Mouse (Mus musculus) thymus, postnatal 4 days (tissue): ENCODE measurements around the gene Psmb3.
"Not testable (repeated sequence)": the region's sequence is repeated elsewhere in the genome, so short reads cannot be mapped to it uniquely, and the experiment has no call there.

Experiments
- DNase-seq: peaks from one replicate; pipeline ENCODE4 v3.0.0; 2021

Gene Psmb3

DNA sequence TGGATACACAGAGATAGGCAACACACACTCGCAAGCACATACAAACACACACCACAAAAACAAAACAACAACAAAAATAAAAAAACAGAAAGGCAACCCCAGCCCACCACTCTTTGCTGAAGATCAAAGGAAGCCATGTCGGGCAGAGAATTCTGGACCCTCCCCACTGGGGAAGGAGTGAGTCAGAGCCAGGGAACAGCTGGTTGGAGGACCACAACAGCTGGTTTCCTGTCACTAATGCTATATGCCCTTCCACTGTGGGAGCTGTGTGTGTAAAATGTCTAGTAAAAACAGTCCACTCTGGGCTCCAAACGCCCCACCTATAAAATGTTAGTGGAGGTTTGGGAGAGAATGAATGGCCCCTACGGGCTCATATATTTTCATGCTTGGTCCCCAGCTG lies 18.1 kb downstream of the Psmb3 start:
- no peak for DNase-seq

DNA sequence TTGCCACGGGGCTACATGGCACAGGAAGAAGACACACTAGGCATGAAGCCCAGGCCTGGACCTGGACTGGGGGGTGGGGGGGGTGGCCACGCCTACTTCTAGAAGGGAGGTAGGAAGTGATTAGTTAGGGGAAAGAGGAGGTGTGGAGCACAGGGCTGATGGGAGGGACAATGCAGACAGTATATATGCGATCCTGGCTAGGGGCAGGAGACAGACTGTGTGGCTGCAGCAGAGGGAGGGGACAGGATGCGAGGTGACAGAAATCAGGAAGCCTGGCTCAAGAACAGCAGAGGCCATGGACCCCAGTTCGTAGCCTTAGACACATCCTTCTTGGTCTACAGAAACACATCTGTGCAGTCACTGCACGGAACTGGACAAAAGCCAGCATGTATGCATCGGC lies 20.5 kb downstream of the Psmb3 start:
- no peak for DNase-seq

DNA sequence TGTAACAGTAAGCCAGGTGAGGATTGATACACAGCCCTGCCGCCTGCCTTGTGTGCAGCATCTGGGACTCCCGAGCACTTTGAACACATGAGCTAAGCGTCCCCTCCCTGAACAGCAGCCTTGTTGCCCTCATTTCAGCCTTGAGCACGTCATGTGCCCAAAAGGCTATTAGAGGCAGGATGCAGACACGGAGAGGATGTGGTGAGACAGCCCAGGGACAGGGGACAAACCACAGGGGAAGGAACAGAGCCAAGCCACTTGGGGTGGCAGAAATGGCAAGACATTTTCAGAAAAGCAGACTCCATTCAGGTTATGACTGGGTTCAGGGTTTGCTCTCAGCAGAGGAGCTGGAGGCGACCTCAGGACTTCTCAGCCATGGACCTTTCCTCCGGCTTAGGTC lies 25.1 kb downstream of the Psmb3 start:
- DNase-seq, result peak; percentile 39

DNA sequence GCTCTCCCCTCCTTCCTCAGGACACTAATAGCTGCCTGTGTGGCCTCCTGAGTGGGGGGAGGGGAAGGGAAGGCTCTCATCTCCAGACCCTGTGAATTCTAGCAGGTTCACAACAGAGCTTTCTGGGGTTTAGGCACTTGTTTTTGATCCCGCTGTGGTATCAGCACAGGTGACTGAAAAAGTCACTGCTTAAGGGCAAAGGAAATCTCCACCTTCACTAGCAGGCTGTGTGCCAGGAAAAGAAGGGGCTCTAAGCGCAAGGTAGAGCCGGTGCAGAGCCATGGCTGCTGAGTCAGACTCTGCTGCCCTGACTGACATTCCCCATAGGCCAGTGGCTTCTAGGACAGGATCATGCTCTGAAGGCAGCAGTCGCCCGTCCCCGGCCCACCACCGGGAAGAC lies 25.5 kb downstream of the Psmb3 start:
- DNase-seq, result peak; percentile 31

DNA sequence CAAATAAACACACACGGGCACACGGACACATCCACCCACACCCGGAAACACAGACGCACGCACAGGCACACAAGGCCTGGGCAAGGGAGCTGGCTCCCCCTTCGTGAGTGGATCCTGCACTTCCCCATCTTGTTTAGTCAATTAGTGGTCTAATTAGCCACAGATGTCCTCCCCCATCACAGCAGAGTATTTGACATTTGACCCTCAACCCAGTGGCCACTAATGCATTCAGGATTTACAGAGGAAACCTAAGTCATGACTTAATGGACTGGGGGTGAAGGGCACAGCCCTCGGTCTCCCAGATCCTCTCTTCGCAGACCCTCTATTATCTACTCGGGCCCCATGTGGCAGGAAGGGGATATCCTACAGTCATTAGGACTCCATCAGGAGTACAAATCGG lies 30.5 kb downstream of the Psmb3 start:
- no peak for DNase-seq

- DNase-seq, result not testable (repeated sequence)
These were observed 31.6 kb downstream of the Psmb3 start for GRCm38 (mm10) chr11:97734810-97735209.

DNA sequence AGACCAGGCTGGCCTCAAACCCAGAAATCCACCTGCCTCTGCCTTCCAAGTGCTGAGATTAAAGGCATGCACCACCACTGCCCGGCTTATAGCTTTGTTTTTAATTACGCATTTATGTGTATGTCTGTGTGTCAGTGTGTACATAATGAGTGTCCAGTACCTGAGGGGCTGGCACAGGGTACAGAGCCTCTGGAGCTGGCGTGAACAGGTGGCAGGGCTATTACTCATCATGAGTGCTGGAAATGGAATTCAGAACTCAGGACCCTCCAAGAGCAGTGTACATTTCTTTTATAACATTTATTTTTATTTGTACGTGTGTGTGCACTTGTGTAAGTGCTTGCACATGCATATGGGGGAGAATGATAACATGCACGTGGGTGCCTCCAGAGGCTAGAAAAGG lies 33.4 kb downstream of the Psmb3 start:
- no peak for DNase-seq

DNA sequence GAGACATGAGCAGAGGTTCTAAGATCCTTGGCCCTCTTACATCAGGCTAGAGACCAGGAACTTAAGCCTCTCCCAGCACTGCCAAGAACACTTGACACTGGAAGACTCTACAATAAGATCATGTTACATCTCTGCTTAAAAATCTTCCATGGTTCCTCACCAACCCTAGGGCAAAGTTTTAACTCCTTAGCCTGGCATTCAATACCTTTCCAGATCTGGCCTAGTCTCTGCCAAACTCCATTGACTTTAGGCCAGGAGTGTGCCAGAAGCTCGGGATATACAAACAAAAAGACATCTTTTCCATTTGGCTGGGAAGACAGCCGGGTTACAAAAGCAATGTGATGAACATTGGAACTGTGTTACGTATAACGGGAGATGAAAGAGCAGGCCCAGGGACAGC lies 34.4 kb downstream of the Psmb3 start:
- DNase-seq, result no peak

GRCm38 (mm10) chr11:97738703-97739102 lies 35.5 kb downstream of the Psmb3 start:
- DNase-seq, result peak; percentile 68

- DNase-seq, result peak; percentile 48
These were observed 36.0 kb downstream of the Psmb3 start for GRCm38 (mm10) chr11:97739155-97739554.

- DNase-seq, result peak; percentile 52
These were observed 37.0 kb downstream of the Psmb3 start for GRCm38 (mm10) chr11:97740190-97740589.

GRCm38 (mm10) chr11:97742157-97742556 lies 39.0 kb downstream of the Psmb3 start:
- DNase-seq, result no peak

DNA sequence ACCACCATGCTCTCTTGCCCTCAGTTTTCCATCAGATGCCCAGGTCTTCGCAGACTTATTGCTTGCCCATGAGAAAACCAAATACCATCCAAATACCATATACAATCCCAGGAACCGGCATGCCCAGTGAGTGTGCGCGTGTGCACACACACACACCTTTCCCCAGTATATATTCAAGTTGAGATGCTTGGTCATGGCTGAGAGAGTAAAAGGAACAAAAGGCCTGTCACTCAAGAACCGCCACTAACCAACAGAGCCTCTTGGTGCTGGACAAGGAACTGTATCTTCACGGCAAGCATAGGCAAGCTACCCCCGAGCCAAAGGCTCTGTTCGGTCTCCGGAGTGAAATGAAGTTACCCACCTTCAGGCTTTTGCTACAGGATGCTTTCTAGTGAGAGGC lies 39.4 kb downstream of the Psmb3 start:
- DNase-seq, result no peak

DNA sequence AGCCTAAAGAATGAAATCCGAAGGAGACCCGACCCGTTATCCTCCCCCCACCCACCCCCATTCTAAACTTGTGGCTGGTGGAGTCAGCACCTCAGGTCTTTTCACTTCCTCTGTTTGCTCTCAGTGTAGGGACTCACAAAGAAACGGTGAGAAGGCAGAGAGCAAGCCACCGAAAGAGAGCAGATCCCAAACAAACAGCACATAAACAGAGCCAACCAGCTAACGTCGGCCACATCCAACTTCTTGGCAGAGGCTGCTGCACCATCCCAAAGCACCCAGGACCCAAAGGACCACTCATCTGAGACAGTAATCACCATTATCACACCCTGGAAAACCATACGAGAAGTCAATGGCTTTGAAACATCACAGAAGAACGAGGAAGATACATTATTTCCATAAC lies 40.2 kb downstream of the Psmb3 start:
- peak; percentile 44 for DNase-seq

- DNase-seq, result no peak
These were observed 41.0 kb downstream of the Psmb3 start, which contains the start of gene Pip4k2b for GRCm38 (mm10) chr11:97744063-97744717. Gene Pip4k2b, minus strand, starts transcription at chr11:97744704.

GRCm38 (mm10) chr11:97744718-97745330 lies 41.6 kb downstream of the Psmb3 start:
- DNase-seq, result peak; percentile 99

DNA sequence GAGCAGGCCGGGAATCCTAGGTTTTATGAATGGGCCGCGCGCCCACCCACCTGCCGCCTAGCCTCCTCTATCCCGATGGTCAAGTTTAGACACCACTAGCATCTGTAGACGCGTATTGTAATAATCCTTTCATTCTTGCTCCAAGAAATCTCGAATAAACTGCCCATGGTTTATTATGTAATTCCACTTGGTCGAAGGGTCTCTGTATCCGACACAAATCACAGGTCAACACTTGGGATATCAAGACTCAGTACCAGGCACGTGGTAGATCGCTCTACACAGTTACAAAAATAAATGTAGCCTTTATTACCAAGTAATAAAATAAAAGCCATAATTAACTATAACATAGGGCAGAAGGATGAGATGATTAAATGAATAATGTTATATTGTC lies 42.1 kb downstream of the Psmb3 start:
- no peak for DNase-seq

DNA sequence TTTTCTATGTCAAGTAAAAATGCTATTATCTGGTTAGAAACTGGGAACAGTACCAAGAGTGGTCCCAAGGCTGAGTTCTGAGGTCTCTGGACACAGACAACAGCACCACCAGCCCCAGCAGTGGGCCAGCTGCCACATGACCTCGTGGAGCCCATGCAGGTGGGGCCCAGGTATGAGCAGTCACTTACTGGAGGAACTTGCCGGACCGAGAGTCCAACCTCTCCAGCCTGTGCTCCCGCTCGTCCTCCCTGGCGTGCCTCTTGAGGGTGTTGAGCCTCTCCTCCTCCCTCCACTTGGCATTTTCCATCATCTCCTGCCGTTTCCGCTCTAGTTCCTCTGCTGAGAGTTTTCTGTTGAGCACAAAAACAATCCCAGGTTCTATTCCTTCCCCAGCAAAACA lies 44.6 kb downstream of the Psmb3 start:
- no peak for DNase-seq

- DNase-seq, result no peak
These were observed 45.3 kb downstream of the Psmb3 start for GRCm38 (mm10) chr11:97748496-97748895.

DNA sequence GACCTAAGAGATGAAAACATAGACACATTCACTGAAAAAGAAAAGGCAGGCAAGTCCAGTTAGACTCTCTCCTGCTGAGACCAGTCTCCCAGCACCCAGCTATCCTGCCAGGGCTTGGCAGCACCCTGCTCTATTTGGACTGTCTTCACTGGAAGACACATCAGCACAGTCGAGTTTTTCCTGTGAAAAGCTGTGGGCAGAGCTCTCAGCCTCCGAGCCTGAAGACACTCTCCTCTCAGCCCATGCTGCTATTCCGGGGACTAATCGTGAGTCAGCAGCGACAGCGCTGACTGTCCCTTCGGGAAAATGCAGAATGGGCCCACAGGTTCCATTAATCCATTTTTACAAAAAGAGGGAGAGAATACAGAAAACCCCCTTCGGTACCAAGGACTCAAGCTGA lies 50.1 kb downstream of the Psmb3 start:
- DNase-seq, result no peak

DNA sequence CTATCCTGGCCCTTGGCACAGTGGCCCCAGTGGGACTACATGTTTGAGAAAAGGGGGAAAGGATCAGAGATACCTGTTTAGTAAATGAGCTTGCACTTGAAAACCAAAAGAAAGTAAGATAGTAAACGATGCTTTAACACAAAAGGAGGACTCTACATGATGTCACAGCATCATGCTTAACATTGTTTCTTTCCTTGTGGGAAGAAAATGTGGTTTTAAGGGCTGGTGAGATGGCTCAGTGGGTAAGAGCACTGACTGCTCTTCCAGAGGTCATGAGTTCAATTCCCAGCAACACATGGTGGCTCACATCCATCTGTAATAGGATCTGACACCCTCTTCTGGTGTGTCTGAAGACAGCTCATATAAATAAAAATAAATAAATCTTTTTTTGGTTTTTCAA lies 54.9 kb downstream of the Psmb3 start:
- no peak for DNase-seq

DNA sequence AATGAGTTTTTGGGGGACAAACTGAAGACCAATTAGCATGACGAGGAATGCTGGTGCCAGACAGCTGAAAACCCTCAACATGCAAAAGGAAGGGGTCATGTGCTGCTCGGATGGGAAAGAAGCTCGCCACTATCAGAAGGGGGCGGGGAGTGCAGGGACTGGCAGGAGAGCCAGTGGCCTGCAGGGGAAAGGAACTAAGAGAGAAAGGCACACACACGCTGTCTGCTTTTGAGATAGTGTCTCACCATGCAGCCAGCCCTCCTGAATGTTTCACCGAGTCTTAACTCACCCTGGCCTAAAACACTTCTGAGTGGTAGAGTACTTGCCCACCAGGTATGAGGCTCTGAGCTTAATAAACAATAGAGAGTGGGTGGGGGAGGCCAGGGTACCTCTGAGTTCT lies 55.7 kb downstream of the Psmb3 start:
- DNase-seq, result no peak

DNA sequence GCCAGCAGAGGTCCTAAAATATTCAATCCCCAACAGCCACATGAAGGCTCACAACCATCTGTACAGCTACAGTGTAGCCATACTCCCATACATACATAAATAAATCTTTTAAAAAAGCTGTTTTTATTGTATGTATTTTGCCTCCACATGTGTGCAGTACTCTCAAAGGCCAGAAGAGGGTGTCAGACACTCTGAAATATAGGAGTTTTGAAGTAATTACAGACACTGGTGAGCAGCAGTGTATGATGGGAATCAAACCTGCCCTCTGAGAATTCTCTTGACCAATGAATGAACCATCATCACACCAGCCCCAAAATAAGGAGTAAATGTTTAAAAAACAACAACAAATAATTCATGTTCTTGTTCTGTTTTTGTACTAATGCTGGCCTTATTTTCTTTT lies 58.4 kb downstream of the Psmb3 start:
- no peak for DNase-seq
